Mouse (Mus musculus) MEL (cell line): Measurements from ENCODE around the gene Tmem116.

Experiments
- CTCF ChIP-seq, 3 experiments: IDR thresholded peaks in 2 of 3; conservative IDR thresholded peaks in 1 of 3; 2 replicates each; pipeline ENCODE4 v1.5.1; 2011 to 2012; ENCODE audit warnings: low read length in 3 of 3, low read depth in 2 of 3, mild to moderate bottlenecking in 2 of 3, improper control_type of control experiment in 1 of 3, inconsistent platforms in 1 of 3, mixed read lengths in 1 of 3, moderate library complexity in 1 of 3; ENCODE audit not compliant: control insufficient read depth in 1 of 3, insufficient read depth in 1 of 3, poor library complexity in 1 of 3, severe bottlenecking in 1 of 3
- EP300 ChIP-seq, 2 experiments: IDR thresholded peaks; 2 replicates each; pipeline ENCODE4 v1.6.1; 2011; ENCODE audit warnings: improper control_type of control experiment in 2 of 2, low read length in 2 of 2, low read depth in 1 of 2, mild to moderate bottlenecking in 1 of 2
- GABPA ChIP-seq: IDR thresholded peaks from 2 replicates; pipeline ENCODE4 v1.6.1; 2012; ENCODE audit warnings: low read depth, mild to moderate bottlenecking, inconsistent platforms, low read length, improper control_type of control experiment, moderate library complexity
- KAT2A ChIP-seq: conservative IDR thresholded peaks from 2 replicates; pipeline ENCODE4 v1.6.1; 2012; ENCODE audit warnings: low read depth, low read length, improper control_type of control experiment, inconsistent platforms
- MAFK ChIP-seq: IDR thresholded peaks from 2 replicates; pipeline ENCODE4 v1.6.1; 2011; ENCODE audit warnings: low read depth, mild to moderate bottlenecking, low read length, improper control_type of control experiment, borderline replicate concordance
- MXI1 ChIP-seq: IDR thresholded peaks from 2 replicates; pipeline ENCODE4 v1.6.1; 2011; ENCODE audit warnings: mild to moderate bottlenecking, low read depth, low read length, improper control_type of control experiment
- NELFE ChIP-seq: IDR thresholded peaks from 2 replicates; pipeline ENCODE4 v1.6.1; 2011; ENCODE audit warnings: low read depth, low read length, improper control_type of control experiment
- POLR2A ChIP-seq, 2 experiments: IDR thresholded peaks; 2 replicates each; pipeline ENCODE4 v1.6.1; 2011 to 2012; ENCODE audit warnings: low read length in 2 of 2, mild to moderate bottlenecking in 2 of 2, control low read depth in 1 of 2, improper control_type of control experiment in 1 of 2, low read depth in 1 of 2, moderate library complexity in 1 of 2; ENCODE audit not compliant: control insufficient read depth in 1 of 2, insufficient read depth in 1 of 2, poor library complexity in 1 of 2
- POLR2AphosphoS2 ChIP-seq: IDR thresholded peaks from 2 replicates; pipeline ENCODE4 v1.6.1; 2011; ENCODE audit warnings: low read length, improper control_type of control experiment
- RCOR1 ChIP-seq: IDR thresholded peaks from 2 replicates; pipeline ENCODE4 v1.6.1; 2012; ENCODE audit warnings: low read depth, mild to moderate bottlenecking, inconsistent platforms, low read length, improper control_type of control experiment
- TAL1 ChIP-seq: IDR thresholded peaks from 2 replicates; pipeline ENCODE4 v1.6.1; 2012; ENCODE audit warnings: mild to moderate bottlenecking, inconsistent platforms, low read length, moderate library complexity, mixed read lengths
- USF1 ChIP-seq: IDR thresholded peaks from 2 replicates; pipeline ENCODE4 v1.6.1; 2014; ENCODE audit warnings: low read depth, mild to moderate bottlenecking, inconsistent platforms, low read length, improper control_type of control experiment, moderate library complexity
- ZNF384 ChIP-seq: IDR thresholded peaks from 2 replicates; pipeline ENCODE4 v1.6.1; 2012; ENCODE audit warnings: low read depth, mild to moderate bottlenecking, inconsistent platforms, low read length, improper control_type of control experiment

GRCm38 (mm10) chr5:121484801-121485200, 33.1 kb downstream of the Tmem116 start:
- TF ChIP-seq CTCF (IDR thresholded peaks at IDR 0.05 in 2 of 3, conservative IDR thresholded peaks at IDR 0.05 in 1 of 3; ENCODE audit: control insufficient read depth in 1 of 3, insufficient read depth in 1 of 3, low read depth in 2 of 3, low read length in 3 of 3, poor library complexity in 1 of 3, severe bottlenecking in 1 of 3) = no peak
- no peak for TF ChIP-seq TAL1
- TF ChIP-seq KAT2A = no peak
- no peak for TF ChIP-seq RCOR1
- no peak for TF ChIP-seq NELFE
- TF ChIP-seq EP300 (IDR thresholded peaks at IDR 0.05; ENCODE audit: low read depth in 1 of 2, low read length in 2 of 2) = no peak
- no peak for TF ChIP-seq USF1
- no peak for TF ChIP-seq MAFK
- TF ChIP-seq MXI1 = no peak
- TF ChIP-seq GABPA = no peak
- TF ChIP-seq ZNF384 = no peak
- no peak for TF ChIP-seq POLR2A (IDR thresholded peaks at IDR 0.05; ENCODE audit: control insufficient read depth in 1 of 2, insufficient read depth in 1 of 2, low read depth in 1 of 2, low read length in 2 of 2, poor library complexity in 1 of 2)
- TF ChIP-seq POLR2AphosphoS2 = no peak
